Mouse (Mus musculus) layer of hippocampus, postnatal 14 days (tissue): ENCODE measurements at regions not wholly inside any gene's neighbourhood (a gene's known extent, or its start where the extent isn't known, plus 50 kb on each side); places are given as distances from the start of the nearest gene placed in this dataset.

Source experiments
- DNase-seq, 2 experiments: peaks; one replicate each; pipeline ENCODE4 v3.0.0; 2021 to 2022; ENCODE audit warnings: low spot score in 2 of 2, mixed read lengths in 1 of 2

DNA sequence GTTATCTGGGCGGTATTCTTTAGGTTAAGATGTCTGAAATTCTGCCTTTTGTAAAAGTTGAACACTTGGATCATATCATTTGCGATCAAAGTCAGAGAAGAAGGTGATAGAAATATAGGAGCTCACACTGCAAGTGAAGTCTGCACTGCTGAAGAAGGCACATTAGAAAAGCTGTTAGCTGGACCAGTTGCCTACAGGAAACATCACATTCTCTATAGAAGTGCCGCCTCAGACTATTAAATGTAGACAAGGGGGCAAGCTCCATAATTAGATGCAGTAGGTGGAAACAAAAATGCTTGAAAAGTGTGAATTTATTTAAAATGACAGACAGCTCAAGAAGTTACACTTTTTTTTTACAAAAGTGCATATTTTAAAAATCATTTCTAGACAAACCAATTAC lies 753.2 kb upstream of the Cdh10 start:
- no peak for DNase-seq

DNA sequence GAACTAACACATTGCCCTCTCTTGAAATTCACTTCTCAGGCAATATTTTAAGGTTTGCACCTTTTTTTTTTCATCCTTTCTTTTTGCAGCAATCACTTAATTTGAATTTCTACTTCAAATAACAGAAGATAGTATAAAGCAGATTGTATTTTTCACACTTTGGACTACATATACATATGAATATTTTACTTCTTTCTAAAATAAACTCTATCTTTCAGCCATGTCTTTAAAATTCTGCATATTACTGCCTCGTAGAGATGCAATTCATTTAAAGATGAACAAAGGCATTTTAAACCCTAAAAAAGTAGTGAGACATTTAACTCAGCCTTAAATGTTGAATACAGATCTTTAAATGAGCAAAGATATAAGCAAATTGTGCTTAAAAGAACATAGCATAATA lies 739.1 kb upstream of the Cdh10 start:
- no peak for DNase-seq
